Mouse (Mus musculus): ENCODE results near the gene Tmcc2.

- TF ChIP-seq CTCF (IDR thresholded peaks at IDR 0.05), result peak; percentile 74
- no peak for TF ChIP-seq EP300 (IDR thresholded peaks at IDR 0.05)
Measured at GRCm38 (mm10) chr1:132389886-132390585, 1.0 kb downstream of the Tmcc2 start.

Measured in lung, postnatal 0 days (tissue).